Mouse (Mus musculus): ENCODE results near the gene Zfp472.

Gene Zfp472

GRCm38 (mm10) chr17:32965623-32966290 lies at the start of gene Zfp472:
TSS of gene Zfp472 (plus strand) at chr17:32965814.
- in situ Hi-C loops (cut with MboI, MseI): loop anchor here in 1 of 2 experiments (10.0 kb wide), 1 partner anchor 1229 kb away; the partner anchor contains the start of gene Psmb8

GRCm38 (mm10) chr17:32916075-32916474 lies 49.5 kb upstream of the Zfp472 start:
- in situ Hi-C loops (cut with MboI, MseI): no loop called here

- in situ Hi-C loops (cut with MboI, MseI): no loop called here
Measured at GRCm38 (mm10) chr17:32917131-32917530, 48.5 kb upstream of the Zfp472 start, which contains the start of gene Cyp4f14. TSS of gene Cyp4f14 (minus strand) at chr17:32917342.

GRCm38 (mm10) chr17:32919123-32919522 lies 46.5 kb upstream of the Zfp472 start:
- in situ Hi-C loops (cut with MboI, MseI): no loop called here

- in situ Hi-C loops (cut with MboI, MseI): no loop called here
Measured at GRCm38 (mm10) chr17:32923681-32924080, 41.9 kb upstream of the Zfp472 start.

GRCm38 (mm10) chr17:32924658-32925312 lies 40.8 kb upstream of the Zfp472 start:
- in situ Hi-C loops (cut with MboI, MseI): no loop called here

- in situ Hi-C loops (cut with MboI, MseI): no loop called here
Measured at GRCm38 (mm10) chr17:32927803-32928202, 37.8 kb upstream of the Zfp472 start.

GRCm38 (mm10) chr17:32939831-32940230 lies 25.8 kb upstream of the Zfp472 start:
- in situ Hi-C loops (cut with MboI, MseI): no loop called here

- in situ Hi-C loops (cut with MboI, MseI): no loop called here
Measured at GRCm38 (mm10) chr17:32943661-32944060, 22.0 kb upstream of the Zfp472 start.

GRCm38 (mm10) chr17:32944402-32945035 lies 21.1 kb upstream of the Zfp472 start:
- in situ Hi-C loops (cut with MboI, MseI): no loop called here

GRCm38 (mm10) chr17:32946716-32947115 lies 18.9 kb upstream of the Zfp472 start:
- in situ Hi-C loops (cut with MboI, MseI): no loop called here

- in situ Hi-C loops (cut with MboI, MseI): no loop called here
Measured at GRCm38 (mm10) chr17:32947215-32947914, 18.2 kb upstream of the Zfp472 start, which contains the start of gene Cyp4f13. TSS of gene Cyp4f13 (minus strand) at chr17:32947402.

GRCm38 (mm10) chr17:32950136-32950535 lies 15.5 kb upstream of the Zfp472 start:
- in situ Hi-C loops (cut with MboI, MseI): no loop called here

GRCm38 (mm10) chr17:32951006-32951405 lies 14.6 kb upstream of the Zfp472 start:
- in situ Hi-C loops (cut with MboI, MseI): no loop called here

- in situ Hi-C loops (cut with MboI, MseI): no loop called here
Measured at GRCm38 (mm10) chr17:32951441-32951840, 14.2 kb upstream of the Zfp472 start.

GRCm38 (mm10) chr17:32965253-32965622 lies 376 bp upstream of the Zfp472 start:
- in situ Hi-C loops (cut with MboI, MseI): loop anchor here in 1 of 2 experiments (10.0 kb wide), 1 partner anchor 1230 kb away; the partner anchor contains the start of gene Psmb8

GRCm38 (mm10) chr17:32981361-32981760 lies 15.7 kb downstream of the Zfp472 start:
- in situ Hi-C loops (cut with MboI, MseI): no loop called here

- in situ Hi-C loops (cut with MboI, MseI): no loop called here
Measured at GRCm38 (mm10) chr17:32986301-32986700, 20.7 kb downstream of the Zfp472 start.

GRCm38 (mm10) chr17:32991965-32992698 lies 26.5 kb downstream of the Zfp472 start:
- in situ Hi-C loops (cut with MboI, MseI): no loop called here

- in situ Hi-C loops (cut with MboI, MseI): no loop called here
Measured at GRCm38 (mm10) chr17:32992699-32993474, 27.3 kb downstream of the Zfp472 start, which contains the start of gene Zfp952. TSS of gene Zfp952 (plus strand) at chr17:32993129.
